Mouse (Mus musculus) inflammation-experienced regulatory T-cells, adult 6 months (primary cell): Measurements from ENCODE around the gene Dlgap3. TPM values are rescaled to one million over a fixed set of nuclear protein-coding genes. Genes with fewer than 3 reads are reported as not detected.
A peak's percentile ranks its signal among the peaks of the same experiment; 100 is the strongest.

Experiments used
- ATAC-seq: one replicate; pipeline ENCODE4 v1.8.0; 2017
- polyA plus RNA-seq, 3 experiments: library from polyadenylated mRNA; unstranded; fragments of 100-300 nt; shearing (Covaris generic); gene quantifications; one replicate each; pipeline ENCODE4 v1.2.1; 2017

The Dlgap3 gene
- polyA plus RNA-seq, 3 experiments from 2014 or later: not detected

- no peak for ATAC-seq
These were observed 54.3 kb downstream of the Dlgap3 start for GRCm38 (mm10) chr4:127223291-127223690.

GRCm38 (mm10) chr4:127223755-127224154 is 54.8 kb downstream of the Dlgap3 start:
- ATAC-seq: no peak

- ATAC-seq: no peak
These were observed 55.6 kb downstream of the Dlgap3 start for GRCm38 (mm10) chr4:127224444-127225100.

GRCm38 (mm10) chr4:127226067-127226466 is 57.1 kb downstream of the Dlgap3 start:
- no peak for ATAC-seq

- no peak for ATAC-seq
These were observed 58.2 kb downstream of the Dlgap3 start for GRCm38 (mm10) chr4:127227051-127227673.

- ATAC-seq: no peak
These were observed 63.0 kb downstream of the Dlgap3 start for GRCm38 (mm10) chr4:127232028-127232427.

GRCm38 (mm10) chr4:127232551-127232950 is 63.5 kb downstream of the Dlgap3 start:
- ATAC-seq: no peak

GRCm38 (mm10) chr4:127233416-127234125 is 64.6 kb downstream of the Dlgap3 start:
- no peak for ATAC-seq

- ATAC-seq: peak; percentile 83
These were observed 66.9 kb downstream of the Dlgap3 start for GRCm38 (mm10) chr4:127235742-127236487.

- ATAC-seq: no peak
These were observed 67.6 kb downstream of the Dlgap3 start for GRCm38 (mm10) chr4:127236631-127237030.

GRCm38 (mm10) chr4:127237271-127237670 is 68.3 kb downstream of the Dlgap3 start:
- no peak for ATAC-seq

- peak; percentile 22 for ATAC-seq
These were observed 73.7 kb downstream of the Dlgap3 start for GRCm38 (mm10) chr4:127242696-127243095.

- ATAC-seq: peak; percentile 97
These were observed 74.5 kb downstream of the Dlgap3 start, which contains the start of gene Smim12 for GRCm38 (mm10) chr4:127243552-127243951. Gene Smim12 (plus strand): TSS chr4:127243784.

- peak; percentile 20 for ATAC-seq
These were observed 74.9 kb downstream of the Dlgap3 start for GRCm38 (mm10) chr4:127243953-127244352.

GRCm38 (mm10) chr4:127249701-127250349 is 80.8 kb downstream of the Dlgap3 start:
- peak; percentile 100 for ATAC-seq

- no peak for ATAC-seq
These were observed 83.1 kb downstream of the Dlgap3 start for GRCm38 (mm10) chr4:127251963-127252585.

GRCm38 (mm10) chr4:127256739-127257138 is 87.7 kb downstream of the Dlgap3 start:
- no peak for ATAC-seq

- ATAC-seq: no peak
These were observed 89.3 kb downstream of the Dlgap3 start for GRCm38 (mm10) chr4:127258186-127258897.

GRCm38 (mm10) chr4:127261601-127262000 is 92.6 kb downstream of the Dlgap3 start:
- ATAC-seq: no peak

- no peak for ATAC-seq
These were observed 94.6 kb downstream of the Dlgap3 start for GRCm38 (mm10) chr4:127263438-127264182.
